Mouse (Mus musculus): ENCODE data around the gene Zfp276.

Zfp276 gene

DNA sequence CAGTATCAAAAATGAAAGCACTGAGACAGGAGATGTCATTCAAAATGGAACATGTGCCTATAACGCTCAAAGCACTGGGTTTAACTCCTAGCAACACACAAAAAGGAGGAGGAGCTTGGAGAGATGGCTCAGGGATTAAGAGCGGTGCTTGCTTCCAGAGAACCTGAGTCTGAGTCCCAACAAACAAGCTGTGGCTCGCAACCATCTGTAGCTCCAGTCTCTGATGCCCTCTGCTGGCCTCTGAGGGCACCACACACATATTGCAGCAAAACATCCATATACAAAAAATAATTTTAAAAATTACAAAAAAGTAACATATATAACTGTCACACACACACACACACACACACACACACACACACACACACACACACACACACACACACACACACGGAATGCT is 36.2 kb downstream of the Zfp276 start:
- DNase-seq (ENCODE audit: low read depth in 1 of 2, low spot score in 2 of 2), result peak in 1 of 2 experiments; percentile 18

DNA sequence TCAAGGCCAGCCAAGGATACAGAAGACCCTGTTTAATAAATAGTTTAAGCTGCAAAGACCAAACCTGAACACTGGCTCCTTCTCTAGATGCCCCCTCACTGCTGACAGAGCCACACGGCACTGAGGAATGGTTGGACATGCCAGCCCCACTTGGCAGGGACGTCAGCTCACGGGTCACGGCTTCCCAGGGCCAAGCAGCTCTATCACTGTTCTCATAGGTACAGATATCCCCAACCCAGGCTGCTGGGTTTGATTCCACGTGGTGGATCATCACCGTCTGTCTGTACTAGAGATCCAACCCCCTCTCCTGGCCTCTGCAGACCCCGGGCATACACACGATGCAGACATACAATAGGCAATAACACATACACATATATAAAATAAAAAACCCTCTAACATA is 36.7 kb downstream of the Zfp276 start:
- no peak for DNase-seq (ENCODE audit: low read depth in 1 of 2, low spot score in 2 of 2)

DNA sequence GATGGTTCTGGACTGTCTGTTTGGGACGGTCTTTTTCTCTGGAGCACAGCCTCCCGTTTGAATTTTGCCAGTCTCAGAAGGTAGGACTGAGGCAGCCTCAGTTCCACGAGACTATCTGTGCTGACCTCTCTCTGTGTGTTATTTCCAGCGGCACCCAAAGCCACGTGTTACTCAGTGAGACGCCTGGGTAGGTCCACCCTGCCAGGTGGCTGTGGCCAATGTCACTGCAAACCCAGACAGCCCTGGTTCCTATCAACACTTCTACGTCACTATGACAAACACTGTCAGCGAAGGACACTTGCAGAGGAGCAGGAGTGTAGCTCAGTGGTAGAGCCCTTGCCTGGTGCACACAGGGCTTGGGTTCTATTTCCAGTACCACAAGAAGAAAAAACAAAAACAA is 37.7 kb downstream of the Zfp276 start:
- DNase-seq (ENCODE audit: low read depth in 1 of 2, low spot score in 2 of 2), result no peak

DNA sequence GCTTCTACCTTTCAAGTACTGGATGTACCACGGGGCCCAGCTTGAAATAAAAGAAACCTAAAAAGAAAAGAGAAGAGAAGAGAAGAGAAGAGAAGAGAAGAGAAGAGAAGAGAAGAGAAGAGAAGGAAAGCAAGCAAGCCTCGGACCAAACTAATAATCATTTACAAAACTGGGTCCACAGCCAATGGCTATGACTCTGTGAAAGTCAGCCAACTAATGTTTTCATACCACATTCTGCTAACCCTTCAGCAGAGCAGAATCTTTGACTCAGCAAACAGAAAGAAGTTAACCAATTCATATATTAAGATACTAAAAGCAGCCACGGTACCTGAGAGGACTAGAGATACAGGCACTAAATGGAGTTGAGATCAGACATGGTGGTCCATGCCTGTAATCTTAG is 38.3 kb downstream of the Zfp276 start:
- DNase-seq (ENCODE audit: low read depth in 1 of 2, low spot score in 2 of 2), result no peak

GRCm38 (mm10) chr8:123292785-123293184 is 38.8 kb downstream of the Zfp276 start:
- DNase-seq (ENCODE audit: low read depth in 1 of 2, low spot score in 2 of 2), result no peak

DNA sequence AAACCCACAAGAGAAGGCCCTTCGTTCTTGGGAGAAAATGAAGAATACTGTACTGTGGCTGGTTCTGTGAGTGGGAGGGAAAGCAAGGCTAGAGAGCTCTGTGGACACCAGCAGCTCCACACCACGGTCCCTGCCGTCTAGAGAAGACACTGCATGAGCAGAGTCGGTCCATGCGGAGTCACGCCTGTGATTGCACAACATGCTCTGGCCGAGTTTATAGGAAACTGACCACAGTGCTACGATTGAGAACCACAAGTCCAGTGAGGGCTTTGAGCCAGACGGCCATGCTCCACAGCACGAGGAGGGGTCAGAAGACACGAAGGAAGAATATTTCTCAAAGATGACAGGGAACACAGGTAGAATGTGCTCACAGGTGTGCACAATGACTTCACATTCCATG is 44.3 kb downstream of the Zfp276 start:
- DNase-seq (ENCODE audit: low read depth in 1 of 2, low spot score in 2 of 2), result no peak

GRCm38 (mm10) chr8:123308738-123309137 is 54.7 kb downstream of the Zfp276 start:
- DNase-seq (ENCODE audit: low read depth in 1 of 2, low spot score in 2 of 2), result no peak

DNA sequence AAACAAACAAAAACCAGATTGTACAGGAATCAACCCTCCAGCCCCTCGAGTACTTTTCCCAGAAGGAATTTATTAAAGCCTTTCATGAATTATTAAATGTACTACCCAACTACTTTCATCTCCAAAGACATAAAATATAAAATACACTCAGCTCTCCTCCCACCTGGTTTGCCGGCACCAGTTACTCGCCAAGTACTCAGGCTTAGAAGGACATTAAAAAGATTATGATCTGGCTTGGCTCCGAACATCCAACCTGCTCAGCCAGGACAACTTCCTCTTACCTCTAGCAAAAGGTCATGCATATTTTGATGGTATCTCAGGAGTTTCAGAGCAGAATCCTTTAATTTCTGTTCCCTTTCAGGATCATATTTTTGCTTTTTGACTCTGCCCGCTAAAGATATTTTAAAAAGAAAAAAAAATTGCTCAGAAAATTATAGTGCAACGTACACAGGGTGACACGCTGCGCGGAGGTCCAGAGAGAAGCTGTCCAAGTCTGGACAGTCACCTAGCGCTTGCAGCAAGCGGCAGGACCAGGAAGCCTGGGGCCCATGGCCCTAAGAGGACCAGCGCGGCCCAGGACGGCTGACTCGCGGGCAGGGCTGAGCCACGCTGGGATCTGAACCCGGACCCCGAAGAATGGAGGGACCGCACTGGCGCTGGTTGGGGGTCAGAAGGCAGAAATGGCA is 63.9 kb downstream of the Zfp276 start:
- no peak for DNase-seq (ENCODE audit: low read depth in 1 of 2, low spot score in 2 of 2)

- peak; percentile 81 to 82 for DNase-seq (ENCODE audit: low read depth in 1 of 2, low spot score in 2 of 2)
These were observed 64.5 kb downstream of the Zfp276 start, which contains the start of gene Fanca for GRCm38 (mm10) chr8:123318467-123318911. Fanca (minus strand) TSS chr8:123318576.

Measured in monocyte, adult 2 months (primary cell).